Mouse (Mus musculus): ENCODE data around the gene Fbxo34. TPM values are rescaled to one million over a fixed set of nuclear protein-coding genes. Genes with fewer than 3 reads are reported as not detected.
A peak's percentile ranks its signal among the peaks of the same experiment; 100 is the strongest.
"Not testable (repeated sequence)": the region's sequence is repeated elsewhere in the genome, so short reads cannot be mapped to it uniquely, and the experiment has no call there.

Fbxo34 gene
- total and polyA plus RNA-seq, 2 experiments from 2014 or later, result 20.0 to 33.8 TPM

DNA sequence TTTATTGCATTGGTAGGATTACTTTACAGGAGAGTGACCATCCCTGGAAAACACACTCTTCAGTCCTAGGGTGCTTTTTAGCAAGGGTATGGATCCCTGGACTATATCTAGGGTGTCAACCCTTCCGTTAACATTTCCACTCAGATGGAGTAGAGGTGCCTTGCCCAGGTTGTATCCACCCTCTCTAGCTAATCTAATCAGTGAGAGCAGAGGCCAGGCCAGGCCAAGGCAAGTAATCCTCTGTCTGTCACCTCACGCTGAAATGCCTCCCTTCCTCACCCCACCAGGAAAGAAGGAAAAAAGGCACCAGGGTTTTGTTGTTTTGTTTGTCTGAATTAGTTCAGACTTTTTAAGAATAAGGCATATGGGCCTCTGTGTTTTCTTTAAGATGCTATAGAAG lies 77.6 kb downstream of the Fbxo34 start:
- no peaks in the 10 kb centered on the region for H3K9me3 ChIP-seq (ENCODE audit: low read length)
- no peaks in the 10 kb centered on the region for H3K27me3 ChIP-seq (ENCODE audit: insufficient read depth, low read length)
- 0 out of 2 replicates have a peak, but pooled peaks cover 2% of the 10 kb centered on the region for H3K36me3 ChIP-seq (ENCODE audit: insufficient read depth)
- WGBS, result 92% methylated on average over 2 of the region's 2 CpGs
- no peak for TF ChIP-seq CTCF (IDR thresholded peaks at IDR 0.05; ENCODE audit: low read depth)
- H3K4me2 ChIP-seq (ENCODE audit: low read depth), result no peak overlapping the region
- H3K4me3 ChIP-seq (ENCODE audit: low read depth, low read length), result no peak overlapping the region
- H3K9ac ChIP-seq, result no peak overlapping the region
- DNase-seq, result no peak
- no peaks in the 10 kb centered on the region for H3K4me1 ChIP-seq (ENCODE audit: insufficient read depth)
- no peak overlapping the region for H3K27ac ChIP-seq (ENCODE audit: low read depth, low read length)
- ATAC-seq, result no peak

GRCm38 (mm10) chr14:47528293-47528692 lies 78.1 kb downstream of the Fbxo34 start:
- no peak for DNase-seq
- no peak for TF ChIP-seq CTCF (IDR thresholded peaks at IDR 0.05; ENCODE audit: low read depth)
- H3K36me3 ChIP-seq (ENCODE audit: insufficient read depth), result 0 out of 2 replicates have a peak, but pooled peaks cover 2% of the 10 kb centered on the region
- H3K4me1 ChIP-seq (ENCODE audit: insufficient read depth), result no peaks in the 10 kb centered on the region
- H3K4me2 ChIP-seq (ENCODE audit: low read depth), result no peak overlapping the region
- H3K27ac ChIP-seq (ENCODE audit: low read depth, low read length), result no peak overlapping the region
- H3K9me3 ChIP-seq (ENCODE audit: low read length), result no peaks in the 10 kb centered on the region
- H3K9ac ChIP-seq, result no peak overlapping the region
- no peak overlapping the region for H3K4me3 ChIP-seq (ENCODE audit: low read depth, low read length)
- no peaks in the 10 kb centered on the region for H3K27me3 ChIP-seq (ENCODE audit: insufficient read depth, low read length)
- WGBS, result 84% methylated on average over 3 of the region's 3 CpGs
- no peak for ATAC-seq

GRCm38 (mm10) chr14:47529019-47529418 lies 78.8 kb downstream of the Fbxo34 start:
- TF ChIP-seq CTCF (IDR thresholded peaks at IDR 0.05; ENCODE audit: low read depth), result peak; percentile 67
- DNase-seq, result peak; percentile 57
- Histone ChIP-seq H3K4me3 (ENCODE audit: low read depth, low read length) (no peak overlapping the region), H3K4me2 (ENCODE audit: low read depth) (no peak overlapping the region), H3K9ac (no peak overlapping the region), H3K36me3 (ENCODE audit: insufficient read depth) (0 out of 2 replicates have a peak, but pooled peaks cover 2% of the 10 kb centered on the region), H3K4me1 (ENCODE audit: insufficient read depth) (no peaks in the 10 kb centered on the region), H3K27ac (ENCODE audit: low read depth, low read length) (no peak overlapping the region), H3K27me3 (ENCODE audit: insufficient read depth, low read length) (no peaks in the 10 kb centered on the region), H3K9me3 (ENCODE audit: low read length) (no peaks in the 10 kb centered on the region)
- ATAC-seq, result peak; percentile 54; the same call in 1 of the 2 replicates
- 34% methylated on average over 8 of the region's 8 CpGs for WGBS

DNA sequence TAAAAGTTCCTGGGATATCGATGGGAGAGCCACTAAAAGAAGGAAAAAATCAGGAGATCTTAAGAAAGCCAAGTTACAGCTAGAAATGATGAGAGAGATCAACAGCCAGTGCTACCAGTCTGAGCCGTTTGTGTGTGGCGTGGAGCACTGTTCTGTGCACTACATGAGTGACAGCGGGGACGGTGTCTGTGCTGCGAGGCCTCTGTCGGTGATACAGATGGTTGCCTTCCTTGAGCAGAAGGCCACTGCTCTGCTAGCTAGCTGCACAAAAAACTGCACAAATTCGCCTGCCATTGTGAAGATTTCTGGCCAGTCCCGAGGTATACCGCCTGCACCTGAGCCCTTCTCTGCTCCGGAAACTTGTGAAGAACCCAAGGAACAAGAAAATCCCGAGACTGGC lies 79.4 kb downstream of the Fbxo34 start:
- H3K27me3 ChIP-seq (ENCODE audit: insufficient read depth, low read length); H3K4me2 ChIP-seq (ENCODE audit: low read depth); H3K4me3 ChIP-seq (ENCODE audit: low read depth, low read length); H3K9ac ChIP-seq; H3K4me1 ChIP-seq (ENCODE audit: insufficient read depth); H3K9me3 ChIP-seq (ENCODE audit: low read length); DNase-seq; H3K36me3 ChIP-seq (ENCODE audit: insufficient read depth); H3K27ac ChIP-seq (ENCODE audit: low read depth, low read length): not testable (repeated sequence)
- ATAC-seq, result peak; percentile 40; the same call in 1 of the 2 replicates
- 82% methylated on average over 11 of the region's 12 CpGs for WGBS

DNA sequence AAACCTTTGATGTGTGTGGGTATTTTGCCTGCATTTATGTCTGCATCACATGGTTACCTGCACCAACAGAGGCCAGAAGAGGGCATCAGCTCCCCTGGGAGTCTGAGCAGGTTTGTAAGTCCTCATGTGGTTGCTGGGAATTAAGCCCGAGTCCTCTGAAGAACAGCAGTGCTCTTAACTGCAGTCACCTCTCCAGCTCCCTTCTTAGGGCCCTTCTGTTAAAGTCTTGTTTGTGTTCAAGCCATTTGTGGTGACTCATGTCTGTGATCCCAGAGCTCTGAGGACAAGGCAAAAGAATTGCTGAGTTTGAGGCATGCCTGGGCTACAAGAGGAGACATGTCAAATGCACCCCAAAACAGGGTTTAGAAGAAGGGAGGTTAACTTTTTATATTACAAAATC lies 82.3 kb downstream of the Fbxo34 start:
- no peak overlapping the region for H3K27ac ChIP-seq (ENCODE audit: low read depth, low read length)
- H3K4me1 ChIP-seq (ENCODE audit: insufficient read depth), result no peaks in the 10 kb centered on the region
- no peaks in the 10 kb centered on the region for H3K9me3 ChIP-seq (ENCODE audit: low read length)
- H3K9ac ChIP-seq, result no peak overlapping the region
- H3K27me3 ChIP-seq (ENCODE audit: insufficient read depth, low read length), result no peaks in the 10 kb centered on the region
- no peak overlapping the region for H3K4me3 ChIP-seq (ENCODE audit: low read depth, low read length)
- 0 out of 2 replicates have a peak, but pooled peaks cover 2% of the 10 kb centered on the region for H3K36me3 ChIP-seq (ENCODE audit: insufficient read depth)
- TF ChIP-seq CTCF (IDR thresholded peaks at IDR 0.05; ENCODE audit: low read depth), result no peak
- H3K4me2 ChIP-seq (ENCODE audit: low read depth), result no peak overlapping the region
- no peak for DNase-seq
- ATAC-seq, result no peak
- WGBS, result 81% methylated on average over 1 of the region's 1 CpGs

DNA sequence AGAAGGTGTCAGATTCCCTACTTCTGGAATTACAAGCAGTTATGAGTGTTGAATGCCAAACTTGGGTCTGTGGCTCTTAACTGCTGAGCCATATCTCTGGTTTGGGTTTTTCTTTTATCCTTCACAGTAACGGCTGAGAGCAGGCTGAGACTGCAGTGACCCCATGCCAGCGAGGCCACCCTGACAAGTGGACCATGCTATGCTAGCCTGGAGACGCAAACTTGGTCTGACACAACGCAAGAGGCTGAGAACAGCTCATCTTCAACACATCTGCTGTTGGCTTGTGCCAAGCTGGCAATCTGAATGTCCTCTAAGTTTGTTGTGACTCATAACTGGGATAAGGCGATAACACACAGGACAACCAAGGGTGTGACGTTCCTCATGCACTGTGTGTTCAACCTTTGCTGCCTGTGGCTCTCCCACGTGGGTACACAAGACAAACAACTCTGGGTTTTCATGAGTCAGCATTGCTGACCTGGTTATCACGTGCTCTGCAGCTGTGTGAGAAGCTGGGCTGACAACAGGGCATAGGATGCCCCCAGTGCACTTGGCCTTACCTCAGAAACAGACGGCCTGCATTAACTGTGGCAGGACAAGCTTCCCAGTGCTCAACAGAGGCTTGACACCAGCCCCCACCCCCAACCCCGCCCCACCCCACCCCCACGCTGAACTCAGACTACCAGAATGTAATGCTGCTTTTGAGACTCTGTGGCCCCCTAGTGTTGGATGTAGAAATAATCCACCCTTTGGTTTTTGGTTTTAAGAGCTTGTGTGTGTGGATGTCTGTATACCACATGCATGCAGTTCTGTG lies 83.3 kb downstream of the Fbxo34 start:
- DNase-seq, result peak; percentile 62
- peak; percentile 56 for ATAC-seq
- Histone ChIP-seq H3K9me3 (ENCODE audit: low read length) (no peaks in the 10 kb centered on the region), H3K27ac (ENCODE audit: low read depth, low read length) (no peak overlapping the region), H3K4me1 (ENCODE audit: insufficient read depth) (no peaks in the 10 kb centered on the region), H3K9ac (no peak overlapping the region), H3K27me3 (ENCODE audit: insufficient read depth, low read length) (no peaks in the 10 kb centered on the region), H3K36me3 (ENCODE audit: insufficient read depth) (0 out of 2 replicates have a peak, but pooled peaks cover 2% of the 10 kb centered on the region), H3K4me3 (ENCODE audit: low read depth, low read length) (no peak overlapping the region), H3K4me2 (ENCODE audit: low read depth) (no peak overlapping the region)
- 46% methylated on average over 11 of the region's 11 CpGs for WGBS
- TF ChIP-seq CTCF (IDR thresholded peaks at IDR 0.05; ENCODE audit: low read depth), result peak; percentile 67

GRCm38 (mm10) chr14:47534176-47534525 lies 83.9 kb downstream of the Fbxo34 start:
- no peaks in the 10 kb centered on the region for H3K4me1 ChIP-seq (ENCODE audit: insufficient read depth)
- WGBS, result 87% methylated on average over 5 of the region's 5 CpGs
- H3K9ac ChIP-seq, result no peak overlapping the region
- ATAC-seq, result no peak
- H3K27ac ChIP-seq (ENCODE audit: low read depth, low read length), result no peak overlapping the region
- DNase-seq, result no peak
- no peak overlapping the region for H3K4me3 ChIP-seq (ENCODE audit: low read depth, low read length)
- TF ChIP-seq CTCF (IDR thresholded peaks at IDR 0.05; ENCODE audit: low read depth), result no peak
- H3K9me3 ChIP-seq (ENCODE audit: low read length), result no peaks in the 10 kb centered on the region
- H3K36me3 ChIP-seq (ENCODE audit: insufficient read depth), result 0 out of 2 replicates have a peak, but pooled peaks cover 2% of the 10 kb centered on the region
- H3K4me2 ChIP-seq (ENCODE audit: low read depth), result no peak overlapping the region
- H3K27me3 ChIP-seq (ENCODE audit: insufficient read depth, low read length), result no peaks in the 10 kb centered on the region

Measured in forebrain, postnatal 0 days (tissue).